Mouse (Mus musculus): ENCODE data around the gene Cs. TPM values are rescaled to one million over a fixed set of nuclear protein-coding genes. Genes with fewer than 3 reads are reported as not detected.
A peak's percentile ranks its signal among the peaks of the same experiment; 100 is the strongest.

Gene Cs
- polyA plus RNA-seq, 1 experiment: 150 TPM

GRCm38 (mm10) chr10:128377940-128378448 is 40.5 kb downstream of the Cs start:
- Histone ChIP-seq H3K4me1 (ENCODE audit: control insufficient read depth, insufficient read depth, low read length) (peaks cover 15% of the 10 kb centered on the region), H3K4me3 (replicated peaks; ENCODE audit: extremely low read depth, low read depth, low read length) (peak overlapping the region; percentile 68)
- no peak for DNase-seq
- TF ChIP-seq POLR2A (IDR thresholded peaks at IDR 0.05; ENCODE audit: borderline replicate concordance, extremely low read depth, low read depth, low read length) (no peak), CTCF (IDR thresholded peaks at IDR 0.05; ENCODE audit: insufficient read depth, low read length) (no peak)
- 54% methylated on average over 14 of the region's 14 CpGs for whole genome bisulfite sequencing

- WGBS: 49% methylated on average over 3 of the region's 3 CpGs
- DNase-seq: no peak
These were observed 40.9 kb downstream of the Cs start for GRCm38 (mm10) chr10:128378462-128378861.

DNA sequence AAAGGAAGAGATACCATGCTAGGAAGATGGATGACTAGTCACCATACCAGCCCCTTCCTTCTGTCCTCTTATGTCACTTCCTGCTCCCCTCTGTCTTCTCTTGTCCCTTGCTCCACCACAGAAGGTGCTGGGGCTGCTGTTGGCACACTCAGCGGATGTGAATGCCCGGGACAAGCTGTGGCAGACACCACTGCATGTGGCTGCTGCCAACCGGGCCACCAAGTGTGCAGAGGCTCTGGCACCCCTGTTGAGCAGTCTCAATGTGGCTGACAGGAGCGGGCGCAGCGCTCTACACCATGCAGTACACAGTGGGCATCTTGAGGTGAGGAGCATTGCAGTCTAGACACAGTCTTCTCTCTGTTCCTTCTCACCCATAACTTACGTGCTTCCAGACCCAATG is 41.7 kb downstream of the Cs start:
- Histone ChIP-seq H3K4me3 (replicated peaks; ENCODE audit: extremely low read depth, low read depth, low read length) (no peak overlapping the region), H3K4me1 (ENCODE audit: control insufficient read depth, insufficient read depth, low read length) (peaks cover 15% of the 10 kb centered on the region)
- TF ChIP-seq CTCF (IDR thresholded peaks at IDR 0.05; ENCODE audit: insufficient read depth, low read length) (no peak), POLR2A (IDR thresholded peaks at IDR 0.05; ENCODE audit: borderline replicate concordance, extremely low read depth, low read depth, low read length) (no peak)
- WGBS: 90% methylated on average over 7 of the region's 7 CpGs
- no peak for DNase-seq

More at GRCm38 (mm10) chr10:128378462-128378861, 40.9 kb downstream of the Cs start:
- peaks cover 15% of the 10 kb centered on the region for H3K4me1 ChIP-seq (ENCODE audit: control insufficient read depth, insufficient read depth, low read length)
- no peak overlapping the region for H3K4me3 ChIP-seq (replicated peaks; ENCODE audit: extremely low read depth, low read depth, low read length)
- no peak for TF ChIP-seq POLR2A (IDR thresholded peaks at IDR 0.05; ENCODE audit: borderline replicate concordance, extremely low read depth, low read depth, low read length)
- no peak for TF ChIP-seq CTCF (IDR thresholded peaks at IDR 0.05; ENCODE audit: insufficient read depth, low read length)

GRCm38 (mm10) chr10:128380565-128380964 is 43.0 kb downstream of the Cs start:
- WGBS: 83% methylated on average over 5 of the region's 5 CpGs
- Histone ChIP-seq H3K4me3 (replicated peaks; ENCODE audit: extremely low read depth, low read depth, low read length) (no peak overlapping the region), H3K4me1 (ENCODE audit: control insufficient read depth, insufficient read depth, low read length) (peaks cover 15% of the 10 kb centered on the region)
- no peak for DNase-seq
- TF ChIP-seq CTCF (IDR thresholded peaks at IDR 0.05; ENCODE audit: insufficient read depth, low read length) (no peak), POLR2A (IDR thresholded peaks at IDR 0.05; ENCODE audit: borderline replicate concordance, extremely low read depth, low read depth, low read length) (no peak)

- Histone ChIP-seq H3K4me3 (replicated peaks; ENCODE audit: extremely low read depth, low read depth, low read length) (no peak overlapping the region), H3K4me1 (ENCODE audit: control insufficient read depth, insufficient read depth, low read length) (peaks cover 11% of the 10 kb centered on the region)
- TF ChIP-seq POLR2A (IDR thresholded peaks at IDR 0.05; ENCODE audit: borderline replicate concordance, extremely low read depth, low read depth, low read length): no peak
- no peak for TF ChIP-seq CTCF (IDR thresholded peaks at IDR 0.05; ENCODE audit: insufficient read depth, low read length)
- DNase-seq: no peak
- WGBS: 85% methylated on average over 8 of the region's 8 CpGs
These were observed 44.9 kb downstream of the Cs start for GRCm38 (mm10) chr10:128382482-128382881.

DNA sequence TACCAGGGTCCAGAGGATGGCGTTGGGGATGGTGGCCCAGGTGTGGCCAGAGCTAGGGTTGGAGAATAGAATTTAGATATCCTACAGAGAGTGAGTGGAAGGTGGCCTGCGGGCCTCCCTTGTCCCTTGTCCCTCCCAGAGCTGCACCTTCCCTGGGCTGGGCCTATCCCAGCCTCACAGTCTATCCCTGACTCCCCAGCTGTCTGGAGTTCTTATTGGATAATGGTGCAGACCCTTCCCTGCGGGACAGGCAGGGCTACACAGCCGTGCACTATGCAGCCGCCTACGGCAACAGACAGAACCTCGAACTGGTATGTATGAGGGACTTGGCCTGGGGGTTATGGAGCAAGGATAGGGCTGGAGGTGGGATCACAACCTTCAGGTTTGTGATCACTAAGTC is 48.4 kb downstream of the Cs start:
- 93% methylated on average over 7 of the region's 7 CpGs for WGBS
- Histone ChIP-seq H3K4me1 (ENCODE audit: control insufficient read depth, insufficient read depth, low read length) (no peaks in the 10 kb centered on the region), H3K4me3 (replicated peaks; ENCODE audit: extremely low read depth, low read depth, low read length) (no peak overlapping the region)
- DNase-seq: no peak
- TF ChIP-seq POLR2A (IDR thresholded peaks at IDR 0.05; ENCODE audit: borderline replicate concordance, extremely low read depth, low read depth, low read length): no peak
- no peak for TF ChIP-seq CTCF (IDR thresholded peaks at IDR 0.05; ENCODE audit: insufficient read depth, low read length)

- H3K4me1 ChIP-seq (ENCODE audit: control insufficient read depth, insufficient read depth, low read length): no peaks in the 10 kb centered on the region
- no peak overlapping the region for H3K4me3 ChIP-seq (replicated peaks; ENCODE audit: extremely low read depth, low read depth, low read length)
- DNase-seq: no peak
- WGBS: 89% methylated on average over 14 of the region's 14 CpGs
- TF ChIP-seq POLR2A (IDR thresholded peaks at IDR 0.05; ENCODE audit: borderline replicate concordance, extremely low read depth, low read depth, low read length) (no peak), CTCF (IDR thresholded peaks at IDR 0.05; ENCODE audit: insufficient read depth, low read length) (no peak)
These were observed 51.4 kb downstream of the Cs start for GRCm38 (mm10) chr10:128388941-128389340.

- no peak for DNase-seq
- TF ChIP-seq CTCF (IDR thresholded peaks at IDR 0.05; ENCODE audit: insufficient read depth, low read length): no peak
- no peak for TF ChIP-seq POLR2A (IDR thresholded peaks at IDR 0.05; ENCODE audit: borderline replicate concordance, extremely low read depth, low read depth, low read length)
- Histone ChIP-seq H3K4me3 (replicated peaks; ENCODE audit: extremely low read depth, low read depth, low read length) (no peak overlapping the region), H3K4me1 (ENCODE audit: control insufficient read depth, insufficient read depth, low read length) (no peaks in the 10 kb centered on the region)
- WGBS: 80% methylated on average over 6 of the region's 6 CpGs
These were observed 52.0 kb downstream of the Cs start for GRCm38 (mm10) chr10:128389570-128389969.

- no peak for DNase-seq
- WGBS: 90% methylated on average over 12 of the region's 12 CpGs
- H3K4me1 ChIP-seq (ENCODE audit: control insufficient read depth, insufficient read depth, low read length): no peaks in the 10 kb centered on the region
These were observed 52.8 kb downstream of the Cs start for GRCm38 (mm10) chr10:128390366-128390765.

DNA sequence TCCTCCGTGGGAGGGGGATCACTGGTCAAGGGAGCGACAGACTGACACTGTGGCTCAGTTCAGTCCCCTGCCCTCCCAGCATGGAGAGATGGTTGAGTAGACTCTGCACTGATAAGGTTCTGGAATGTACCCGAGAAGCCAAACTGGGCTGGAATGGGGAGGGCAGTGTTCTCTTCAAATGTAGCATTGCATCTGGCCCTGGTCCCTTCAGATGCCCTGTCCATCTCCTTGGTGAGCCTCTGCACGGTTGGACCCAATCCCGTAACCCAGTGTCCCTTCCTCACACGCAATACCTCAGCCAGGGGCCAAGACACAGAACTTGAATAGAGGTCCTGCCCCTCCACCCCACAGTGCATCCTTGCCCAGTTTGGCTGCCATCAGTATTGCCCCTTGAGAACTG is 54.3 kb downstream of the Cs start:
- Histone ChIP-seq H3K4me3 (replicated peaks; ENCODE audit: extremely low read depth, low read depth, low read length) (no peak overlapping the region), H3K4me1 (ENCODE audit: control insufficient read depth, insufficient read depth, low read length) (no peaks in the 10 kb centered on the region)
- TF ChIP-seq POLR2A (IDR thresholded peaks at IDR 0.05; ENCODE audit: borderline replicate concordance, extremely low read depth, low read depth, low read length) (no peak), CTCF (IDR thresholded peaks at IDR 0.05; ENCODE audit: insufficient read depth, low read length) (no peak)
- WGBS: 63% methylated on average over 6 of the region's 6 CpGs
- DNase-seq: no peak

More at GRCm38 (mm10) chr10:128390366-128390765, 52.8 kb downstream of the Cs start:
- no peak overlapping the region for H3K4me3 ChIP-seq (replicated peaks; ENCODE audit: extremely low read depth, low read depth, low read length)
- TF ChIP-seq CTCF (IDR thresholded peaks at IDR 0.05; ENCODE audit: insufficient read depth, low read length) (no peak), POLR2A (IDR thresholded peaks at IDR 0.05; ENCODE audit: borderline replicate concordance, extremely low read depth, low read depth, low read length) (no peak)
